Mouse (Mus musculus): ENCODE data around the gene Trib2.

The Trib2 gene

GRCm38 (mm10) chr12:15816740-15817178, at the start of gene Trib2:
Trib2 (minus strand) TSS chr12:15816922.
- DNase-seq, result peak; percentile 35

- no peak for DNase-seq
Measured at GRCm38 (mm10) chr12:15858005-15858404, 41.3 kb upstream of the Trib2 start.

GRCm38 (mm10) chr12:15855891-15856290, 39.2 kb upstream of the Trib2 start:
- no peak for DNase-seq

GRCm38 (mm10) chr12:15852781-15853180, 36.1 kb upstream of the Trib2 start:
- DNase-seq, result no peak

- no peak for DNase-seq
Measured at GRCm38 (mm10) chr12:15852031-15852430, 35.3 kb upstream of the Trib2 start.

GRCm38 (mm10) chr12:15850441-15850895, 33.7 kb upstream of the Trib2 start:
- peak; percentile 2 for DNase-seq

- DNase-seq, result peak; percentile 71
Measured at GRCm38 (mm10) chr12:15849861-15850294, 33.2 kb upstream of the Trib2 start.

- no peak for DNase-seq
Measured at GRCm38 (mm10) chr12:15848391-15848790, 31.7 kb upstream of the Trib2 start.

- no peak for DNase-seq
Measured at GRCm38 (mm10) chr12:15844701-15845100, 28.0 kb upstream of the Trib2 start.

GRCm38 (mm10) chr12:15840864-15841557, 24.3 kb upstream of the Trib2 start:
- no peak for DNase-seq

- DNase-seq, result no peak
Measured at GRCm38 (mm10) chr12:15838201-15838600, 21.5 kb upstream of the Trib2 start.

- DNase-seq, result no peak
Measured at GRCm38 (mm10) chr12:15837566-15837965, 20.8 kb upstream of the Trib2 start.

GRCm38 (mm10) chr12:15832674-15833052, 15.9 kb upstream of the Trib2 start:
- no peak for DNase-seq

GRCm38 (mm10) chr12:15831941-15832673, 15.4 kb upstream of the Trib2 start:
- DNase-seq, result no peak

- no peak for DNase-seq
Measured at GRCm38 (mm10) chr12:15830750-15831149, 14.0 kb upstream of the Trib2 start.

GRCm38 (mm10) chr12:15828815-15829398, 12.2 kb upstream of the Trib2 start:
- no peak for DNase-seq

GRCm38 (mm10) chr12:15821019-15821418, 4.3 kb upstream of the Trib2 start:
- DNase-seq, result no peak

- DNase-seq, result no peak
Measured at GRCm38 (mm10) chr12:15817365-15817764, 643 bp upstream of the Trib2 start.

GRCm38 (mm10) chr12:15816254-15816605, 492 bp downstream of the Trib2 start:
- no peak for DNase-seq

- peak; percentile 18 for DNase-seq
Measured at GRCm38 (mm10) chr12:15815576-15816253, 1.0 kb downstream of the Trib2 start.

- no peak for DNase-seq
Measured at GRCm38 (mm10) chr12:15815170-15815575, 1.5 kb downstream of the Trib2 start.

GRCm38 (mm10) chr12:15814249-15815081, 2.3 kb downstream of the Trib2 start:
- no peak for DNase-seq

Measured in cerebellum, adult 11 months (tissue).